Mouse (Mus musculus): Measurements from ENCODE around the gene Aftph. TPM values are rescaled to one million over a fixed set of nuclear protein-coding genes. Genes with fewer than 3 reads are reported as not detected.

Gene Aftph
- total and polyA plus RNA-seq, 2 experiments from 2014 or later = 22.8 to 40.6 TPM

GRCm38 (mm10) chr11:20728044-20728443 is 13.3 kb downstream of the Aftph start:
- H3K27ac ChIP-seq = no peak overlapping the region

GRCm38 (mm10) chr11:20723572-20723971 is 17.8 kb downstream of the Aftph start:
- H3K9ac ChIP-seq (replicated peaks; ENCODE audit: low read length) = no peak overlapping the region
- no peaks in the 10 kb centered on the region for H3K4me1 ChIP-seq (ENCODE audit: insufficient read depth, low read length)
- H3K36me3 ChIP-seq (ENCODE audit: insufficient read depth, low read length) = no peaks in the 10 kb centered on the region; the same call in 1 of the 2 replicates
- H3K9me3 ChIP-seq (ENCODE audit: low read length) = no peaks in the 10 kb centered on the region
- 92% methylated on average over 5 of the region's 5 CpGs for WGBS
- no peaks in the 10 kb centered on the region for H3K27me3 ChIP-seq (ENCODE audit: insufficient read depth, low read length)
- no peak overlapping the region for H3K4me3 ChIP-seq (ENCODE audit: low read length)
- no peak overlapping the region for H3K4me2 ChIP-seq (ENCODE audit: low read depth, low read length)
- H3K27ac ChIP-seq = no peak overlapping the region
- no peak for TF ChIP-seq CTCF (IDR thresholded peaks at IDR 0.05; ENCODE audit: low read depth)
- ATAC-seq (no peak), DNase-seq (ENCODE audit: low spot score) (no peak)

More at GRCm38 (mm10) chr11:20728044-20728443, 13.3 kb downstream of the Aftph start:
- ATAC-seq (no peak), DNase-seq (ENCODE audit: low spot score) (no peak)
- no peak overlapping the region for H3K4me3 ChIP-seq (ENCODE audit: low read length)
- WGBS = 94% methylated on average over 2 of the region's 2 CpGs
- TF ChIP-seq CTCF (IDR thresholded peaks at IDR 0.05; ENCODE audit: low read depth) = no peak
- no peaks in the 10 kb centered on the region for H3K9me3 ChIP-seq (ENCODE audit: low read length)
- H3K9ac ChIP-seq (replicated peaks; ENCODE audit: low read length) = no peak overlapping the region
- no peaks in the 10 kb centered on the region; the same call in 1 of the 2 replicates for H3K36me3 ChIP-seq (ENCODE audit: insufficient read depth, low read length)
- H3K4me1 ChIP-seq (ENCODE audit: insufficient read depth, low read length) = no peaks in the 10 kb centered on the region
- no peak overlapping the region for H3K4me2 ChIP-seq (ENCODE audit: low read depth, low read length)
- no peaks in the 10 kb centered on the region for H3K27me3 ChIP-seq (ENCODE audit: insufficient read depth, low read length)

- WGBS = 73% methylated on average over 9 of the region's 9 CpGs
- no peak for DNase-seq (ENCODE audit: low spot score)
- Histone ChIP-seq H3K4me3 (ENCODE audit: low read length) (no peak overlapping the region), H3K4me1 (ENCODE audit: insufficient read depth, low read length) (no peaks in the 10 kb centered on the region), H3K27ac (no peak overlapping the region), H3K27me3 (ENCODE audit: insufficient read depth, low read length) (no peaks in the 10 kb centered on the region), H3K36me3 (ENCODE audit: insufficient read depth, low read length) (0 out of 2 replicates have a peak, but pooled peaks cover 6% of the 10 kb centered on the region), H3K9ac (replicated peaks; ENCODE audit: low read length) (no peak overlapping the region), H3K9me3 (ENCODE audit: low read length) (no peaks in the 10 kb centered on the region), H3K4me2 (ENCODE audit: low read depth, low read length) (no peak overlapping the region)
- TF ChIP-seq CTCF (IDR thresholded peaks at IDR 0.05; ENCODE audit: low read depth) = no peak
- ATAC-seq = no peak
Observed at GRCm38 (mm10) chr11:20712068-20712671, 29.2 kb downstream of the Aftph start.

GRCm38 (mm10) chr11:20691000-20691399 is 50.4 kb downstream of the Aftph start:
- Histone ChIP-seq H3K4me2 (ENCODE audit: low read depth, low read length) (no peak overlapping the region), H3K27ac (no peak overlapping the region), H3K9me3 (ENCODE audit: low read length) (no peaks in the 10 kb centered on the region), H3K9ac (replicated peaks; ENCODE audit: low read length) (no peak overlapping the region), H3K4me3 (ENCODE audit: low read length) (no peak overlapping the region), H3K36me3 (ENCODE audit: insufficient read depth, low read length) (peaks cover 7% of the 10 kb centered on the region; the same call in 1 of the 2 replicates), H3K27me3 (ENCODE audit: insufficient read depth, low read length) (no peaks in the 10 kb centered on the region), H3K4me1 (ENCODE audit: insufficient read depth, low read length) (no peaks in the 10 kb centered on the region)
- ATAC-seq (peak; percentile 80), DNase-seq (ENCODE audit: low spot score) (peak; percentile 88)
- WGBS = 3% methylated on average over 4 of the region's 4 CpGs
- peak; percentile 89 for TF ChIP-seq CTCF (IDR thresholded peaks at IDR 0.05; ENCODE audit: low read depth)

- Histone ChIP-seq H3K4me1 (ENCODE audit: insufficient read depth, low read length) (no peaks in the 10 kb centered on the region), H3K27me3 (ENCODE audit: insufficient read depth, low read length) (no peaks in the 10 kb centered on the region), H3K9me3 (ENCODE audit: low read length) (no peaks in the 10 kb centered on the region), H3K9ac (replicated peaks; ENCODE audit: low read length) (no peak overlapping the region), H3K36me3 (ENCODE audit: insufficient read depth, low read length) (peaks cover 9% of the 10 kb centered on the region; the same call in 1 of the 2 replicates), H3K27ac (no peak overlapping the region), H3K4me2 (ENCODE audit: low read depth, low read length) (no peak overlapping the region), H3K4me3 (ENCODE audit: low read length) (no peak overlapping the region)
- WGBS = 88% methylated on average over 5 of the region's 5 CpGs
- no peak for ATAC-seq
- no peak for DNase-seq (ENCODE audit: low spot score)
- no peak for TF ChIP-seq CTCF (IDR thresholded peaks at IDR 0.05; ENCODE audit: low read depth)
Observed at GRCm38 (mm10) chr11:20681679-20682078, 59.7 kb downstream of the Aftph start.

- Histone ChIP-seq H3K27ac (no peak overlapping the region), H3K4me2 (ENCODE audit: low read depth, low read length) (no peak overlapping the region), H3K36me3 (ENCODE audit: insufficient read depth, low read length) (peaks cover 4% of the 10 kb centered on the region; the same call in 1 of the 2 replicates), H3K4me3 (ENCODE audit: low read length) (no peak overlapping the region), H3K9me3 (ENCODE audit: low read length) (no peaks in the 10 kb centered on the region), H3K9ac (replicated peaks; ENCODE audit: low read length) (no peak overlapping the region), H3K27me3 (ENCODE audit: insufficient read depth, low read length) (no peaks in the 10 kb centered on the region), H3K4me1 (ENCODE audit: insufficient read depth, low read length) (no peaks in the 10 kb centered on the region)
- TF ChIP-seq CTCF (IDR thresholded peaks at IDR 0.05; ENCODE audit: low read depth) = no peak
- 85% methylated on average over 5 of the region's 5 CpGs for WGBS
- DNase-seq (ENCODE audit: low spot score) = no peak
- ATAC-seq = no peak
Observed at GRCm38 (mm10) chr11:20680781-20681180, 60.6 kb downstream of the Aftph start.

GRCm38 (mm10) chr11:20679396-20679795 is 62.0 kb downstream of the Aftph start:
- H3K4me1 ChIP-seq (ENCODE audit: insufficient read depth, low read length) = no peaks in the 10 kb centered on the region
- no peak overlapping the region for H3K4me3 ChIP-seq (ENCODE audit: low read length)
- TF ChIP-seq CTCF (IDR thresholded peaks at IDR 0.05; ENCODE audit: low read depth) = no peak
- ATAC-seq (no peak), DNase-seq (ENCODE audit: low spot score) (no peak)
- no peak overlapping the region for H3K4me2 ChIP-seq (ENCODE audit: low read depth, low read length)
- no peaks in the 10 kb centered on the region for H3K36me3 ChIP-seq (ENCODE audit: insufficient read depth, low read length)
- H3K27me3 ChIP-seq (ENCODE audit: insufficient read depth, low read length) = no peaks in the 10 kb centered on the region
- no peaks in the 10 kb centered on the region for H3K9me3 ChIP-seq (ENCODE audit: low read length)
- no peak overlapping the region for H3K27ac ChIP-seq
- 78% methylated on average over 2 of the region's 2 CpGs for WGBS
- H3K9ac ChIP-seq (replicated peaks; ENCODE audit: low read length) = no peak overlapping the region

Measured in hindbrain, postnatal 0 days (tissue).